Mouse (Mus musculus): ENCODE measurements around the gene Rpp25. TPM values are rescaled to one million over a fixed set of nuclear protein-coding genes. Genes with fewer than 3 reads are reported as not detected.
A peak's percentile ranks its signal among the peaks of the same experiment; 100 is the strongest.

Gene Rpp25
- total and polyA plus RNA-seq, 2 experiments from 2014 or later, result 24.8 to 26.5 TPM

- 70% methylated on average over 5 of the region's 5 CpGs for WGBS
- H3K27ac ChIP-seq (ENCODE audit: low read depth, low read length), result no peak overlapping the region
These were observed 6.6 kb upstream of the Rpp25 start for GRCm38 (mm10) chr9:57497236-57497635.

GRCm38 (mm10) chr9:57498536-57498935 is 5.3 kb upstream of the Rpp25 start:
- WGBS, result 54% methylated on average over 7 of the region's 7 CpGs
- DNase-seq (ENCODE audit: low spot score) (no peak), ATAC-seq (ENCODE audit: low FRiP score) (no peak)
- Histone ChIP-seq H3K4me1 (ENCODE audit: insufficient read depth, low read length) (peaks cover 7% of the 10 kb centered on the region; the same call in 1 of the 2 replicates), H3K9ac (replicated peaks; ENCODE audit: low read length, poor library complexity, severe bottlenecking) (no peak overlapping the region), H3K27me3 (ENCODE audit: insufficient read depth, low read length) (peaks cover 7% of the 10 kb centered on the region; the same call in 1 of the 2 replicates), H3K36me3 (ENCODE audit: insufficient read depth, low read length) (no peaks in the 10 kb centered on the region), H3K27ac (ENCODE audit: low read depth, low read length) (peak overlapping the region; percentile 34; the same call in 1 of the 2 replicates), H3K4me2 (ENCODE audit: low read depth, low read length, poor library complexity, severe bottlenecking) (no peak overlapping the region), H3K4me3 (ENCODE audit: low read depth, low read length) (no peak overlapping the region), H3K9me3 (ENCODE audit: low read length) (no peaks in the 10 kb centered on the region)
- no peak for TF ChIP-seq CTCF (IDR thresholded peaks at IDR 0.05)

More at GRCm38 (mm10) chr9:57497236-57497635, 6.6 kb upstream of the Rpp25 start:
- no peak for ATAC-seq (ENCODE audit: low FRiP score)
- Histone ChIP-seq H3K27me3 (ENCODE audit: insufficient read depth, low read length) (peaks cover 3% of the 10 kb centered on the region; the same call in 1 of the 2 replicates), H3K36me3 (ENCODE audit: insufficient read depth, low read length) (no peaks in the 10 kb centered on the region), H3K9me3 (ENCODE audit: low read length) (no peaks in the 10 kb centered on the region), H3K4me3 (ENCODE audit: low read depth, low read length) (no peak overlapping the region), H3K4me1 (ENCODE audit: insufficient read depth, low read length) (peaks cover 2% of the 10 kb centered on the region; the same call in 1 of the 2 replicates), H3K9ac (replicated peaks; ENCODE audit: low read length, poor library complexity, severe bottlenecking) (no peak overlapping the region), H3K4me2 (ENCODE audit: low read depth, low read length, poor library complexity, severe bottlenecking) (no peak overlapping the region)
- DNase-seq (ENCODE audit: low spot score), result no peak
- TF ChIP-seq CTCF (IDR thresholded peaks at IDR 0.05), result no peak

GRCm38 (mm10) chr9:57501452-57501851 is 2.4 kb upstream of the Rpp25 start:
- peak overlapping the region; percentile 23 for H3K4me3 ChIP-seq (ENCODE audit: low read depth, low read length)
- ATAC-seq (ENCODE audit: low FRiP score) (no peak), DNase-seq (ENCODE audit: low spot score) (no peak)
- no peak overlapping the region for H3K27ac ChIP-seq (ENCODE audit: low read depth, low read length)
- peak overlapping the region; percentile 42 for H3K9ac ChIP-seq (replicated peaks; ENCODE audit: low read length, poor library complexity, severe bottlenecking)
- WGBS, result 9% methylated on average over 13 of the region's 13 CpGs
- H3K4me2 ChIP-seq (ENCODE audit: low read depth, low read length, poor library complexity, severe bottlenecking), result peak overlapping the region; percentile 87
- H3K27me3 ChIP-seq (ENCODE audit: insufficient read depth, low read length), result peaks cover 15% of the 10 kb centered on the region; the same call in 1 of the 2 replicates
- no peaks in the 10 kb centered on the region for H3K36me3 ChIP-seq (ENCODE audit: insufficient read depth, low read length)
- no peak for TF ChIP-seq CTCF (IDR thresholded peaks at IDR 0.05)
- no peaks in the 10 kb centered on the region for H3K9me3 ChIP-seq (ENCODE audit: low read length)
- peaks cover 7% of the 10 kb centered on the region; the same call in 1 of the 2 replicates for H3K4me1 ChIP-seq (ENCODE audit: insufficient read depth, low read length)

DNA sequence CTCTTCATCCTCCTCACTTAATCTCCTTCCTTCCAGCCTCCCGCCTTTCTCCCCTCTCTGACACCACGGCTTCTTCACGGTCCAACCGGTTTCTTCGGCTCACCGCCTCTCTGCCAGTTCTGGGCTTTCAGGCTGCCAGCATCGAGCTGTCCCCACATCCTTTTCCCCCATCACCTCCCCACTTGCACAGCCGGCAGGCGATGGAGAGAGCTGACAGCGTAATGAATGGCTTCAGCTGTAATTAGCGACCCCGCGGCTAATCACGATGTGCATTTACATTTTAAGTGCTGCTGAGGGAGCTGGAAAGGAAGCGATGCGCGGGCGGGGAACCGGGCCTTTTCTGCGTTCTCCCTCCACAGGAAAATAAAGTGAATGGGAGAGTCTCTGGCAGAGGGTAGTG is 2.0 kb upstream of the Rpp25 start:
- no peak for ATAC-seq (ENCODE audit: low FRiP score)

GRCm38 (mm10) chr9:57502911-57503621 is 760 bp upstream of the Rpp25 start:
- WGBS, result 8% methylated on average over 23 of the region's 23 CpGs

More for the DNA sequence above, 2.0 kb upstream of the Rpp25 start:
- peak; percentile 80 for DNase-seq (ENCODE audit: low spot score)
- Histone ChIP-seq H3K4me1 (ENCODE audit: insufficient read depth, low read length) (peaks cover 7% of the 10 kb centered on the region; the same call in 1 of the 2 replicates), H3K4me2 (ENCODE audit: low read depth, low read length, poor library complexity, severe bottlenecking) (peak overlapping the region; percentile 87), H3K36me3 (ENCODE audit: insufficient read depth, low read length) (no peaks in the 10 kb centered on the region), H3K9me3 (ENCODE audit: low read length) (no peaks in the 10 kb centered on the region), H3K27me3 (ENCODE audit: insufficient read depth, low read length) (peaks cover 15% of the 10 kb centered on the region; the same call in 1 of the 2 replicates), H3K9ac (replicated peaks; ENCODE audit: low read length, poor library complexity, severe bottlenecking) (peak overlapping the region; percentile 42), H3K27ac (ENCODE audit: low read depth, low read length) (no peak overlapping the region), H3K4me3 (ENCODE audit: low read depth, low read length) (peak overlapping the region; percentile 23)
- 5% methylated on average over 20 of the region's 20 CpGs for WGBS
- TF ChIP-seq CTCF (IDR thresholded peaks at IDR 0.05), result no peak

GRCm38 (mm10) chr9:57504381-57504700 is 515 bp downstream of the Rpp25 start:
- ATAC-seq (ENCODE audit: low FRiP score) (peak; percentile 75), DNase-seq (ENCODE audit: low spot score) (peak; percentile 74)
- Histone ChIP-seq H3K4me3 (ENCODE audit: low read depth, low read length) (peak overlapping the region; percentile 47), H3K27me3 (ENCODE audit: insufficient read depth, low read length) (peaks cover 15% of the 10 kb centered on the region; the same call in 1 of the 2 replicates), H3K27ac (ENCODE audit: low read depth, low read length) (peak overlapping the region; percentile 62), H3K36me3 (ENCODE audit: insufficient read depth, low read length) (no peaks in the 10 kb centered on the region), H3K4me1 (ENCODE audit: insufficient read depth, low read length) (peaks cover 5% of the 10 kb centered on the region; the same call in 1 of the 2 replicates), H3K9ac (replicated peaks; ENCODE audit: low read length, poor library complexity, severe bottlenecking) (peak overlapping the region; percentile 34; the same call in 1 of the 2 replicates), H3K4me2 (ENCODE audit: low read depth, low read length, poor library complexity, severe bottlenecking) (peak overlapping the region; percentile 87), H3K9me3 (ENCODE audit: low read length) (no peaks in the 10 kb centered on the region)
- WGBS, result 0% methylated on average over 34 of the region's 34 CpGs
- TF ChIP-seq CTCF (IDR thresholded peaks at IDR 0.05), result peak; percentile 68

More at GRCm38 (mm10) chr9:57502911-57503621, 760 bp upstream of the Rpp25 start:
- no peaks in the 10 kb centered on the region for H3K36me3 ChIP-seq (ENCODE audit: insufficient read depth, low read length)
- no peak for TF ChIP-seq CTCF (IDR thresholded peaks at IDR 0.05)
- no peak for DNase-seq (ENCODE audit: low spot score)
- peak overlapping the region; percentile 62 for H3K27ac ChIP-seq (ENCODE audit: low read depth, low read length)
- peak overlapping the region; percentile 87 for H3K4me2 ChIP-seq (ENCODE audit: low read depth, low read length, poor library complexity, severe bottlenecking)
- H3K27me3 ChIP-seq (ENCODE audit: insufficient read depth, low read length), result peaks cover 15% of the 10 kb centered on the region; the same call in 1 of the 2 replicates
- H3K9ac ChIP-seq (replicated peaks; ENCODE audit: low read length, poor library complexity, severe bottlenecking), result peak overlapping the region; percentile 34; the same call in 1 of the 2 replicates
- peaks cover 7% of the 10 kb centered on the region; the same call in 1 of the 2 replicates for H3K4me1 ChIP-seq (ENCODE audit: insufficient read depth, low read length)
- peak overlapping the region; percentile 47 for H3K4me3 ChIP-seq (ENCODE audit: low read depth, low read length)
- no peak for ATAC-seq (ENCODE audit: low FRiP score)
- H3K9me3 ChIP-seq (ENCODE audit: low read length), result no peaks in the 10 kb centered on the region
